Mouse (Mus musculus): ENCODE measurements around the gene Eef2k. TPM values are rescaled to one million over a fixed set of nuclear protein-coding genes. Genes with fewer than 3 reads are reported as not detected.
"Not testable (repeated sequence)": the region's sequence is repeated elsewhere in the genome, so short reads cannot be mapped to it uniquely, and the experiment has no call there.

Eef2k gene
- polyA plus RNA-seq, 1 experiment from 2014 or later, result 23.9 TPM

GRCm38 (mm10) chr7:120897054-120897453 is 54.4 kb downstream of the Eef2k start:
- Histone ChIP-seq H3K9ac (replicated peaks) (no peak overlapping the region), H3K4me3 (replicated peaks) (no peak overlapping the region), H3K4me2 (replicated peaks) (no peak overlapping the region), H3K4me1 (replicated peaks) (peaks cover 7% of the 10 kb centered on the region), H3K27me3 (no peaks in the 10 kb centered on the region), H3K27ac (no peak overlapping the region), H3K36me3 (peaks cover 30% of the 10 kb centered on the region), H3K9me3 (no peaks in the 10 kb centered on the region)
- 92% methylated on average over 7 of the region's 7 CpGs for WGBS
- ATAC-seq, result no peak

GRCm38 (mm10) chr7:120897711-120898335 is 55.2 kb downstream of the Eef2k start:
- 92% methylated on average over 9 of the region's 9 CpGs for WGBS
- Histone ChIP-seq H3K27ac (no peak overlapping the region), H3K9me3 (no peaks in the 10 kb centered on the region), H3K27me3 (no peaks in the 10 kb centered on the region), H3K4me2 (replicated peaks) (no peak overlapping the region), H3K4me3 (replicated peaks) (no peak overlapping the region), H3K36me3 (peaks cover 29% of the 10 kb centered on the region), H3K4me1 (replicated peaks) (peaks cover 9% of the 10 kb centered on the region), H3K9ac (replicated peaks) (no peak overlapping the region)
- ATAC-seq, result no peak

GRCm38 (mm10) chr7:120900191-120900590 is 57.6 kb downstream of the Eef2k start:
- H3K9me3 ChIP-seq, result no peaks in the 10 kb centered on the region
- no peaks in the 10 kb centered on the region for H3K27me3 ChIP-seq
- H3K4me3 ChIP-seq (replicated peaks), result no peak overlapping the region
- ATAC-seq, result no peak
- 57% methylated on average over 4 of the region's 4 CpGs for WGBS
- no peak overlapping the region for H3K4me2 ChIP-seq (replicated peaks)
- no peak overlapping the region for H3K27ac ChIP-seq
- H3K4me1 ChIP-seq (replicated peaks), result peaks cover 17% of the 10 kb centered on the region
- no peak overlapping the region for H3K9ac ChIP-seq (replicated peaks)
- H3K36me3 ChIP-seq, result peaks cover 25% of the 10 kb centered on the region

- no peak overlapping the region for H3K4me2 ChIP-seq (replicated peaks)
- peaks cover 17% of the 10 kb centered on the region for H3K4me1 ChIP-seq (replicated peaks)
- H3K9ac ChIP-seq (replicated peaks), result 0 out of 2 replicates have a peak overlapping the region, but pooled peaks have one; percentile 8
- peak overlapping the region; percentile 57 for H3K27ac ChIP-seq
- peaks cover 16% of the 10 kb centered on the region for H3K36me3 ChIP-seq
- H3K9me3 ChIP-seq, result no peaks in the 10 kb centered on the region
- no peak overlapping the region for H3K4me3 ChIP-seq (replicated peaks)
- no peaks in the 10 kb centered on the region for H3K27me3 ChIP-seq
- ATAC-seq, result no peak
- 55% methylated on average over 8 of the region's 8 CpGs for WGBS
Observed at GRCm38 (mm10) chr7:120901701-120902100, 59.1 kb downstream of the Eef2k start.

GRCm38 (mm10) chr7:120902931-120903330 is 60.3 kb downstream of the Eef2k start:
- Histone ChIP-seq H3K9me3 (no peaks in the 10 kb centered on the region), H3K27ac (peak overlapping the region; percentile 41), H3K9ac (replicated peaks) (no peak overlapping the region), H3K4me3 (replicated peaks) (no peak overlapping the region), H3K27me3 (no peaks in the 10 kb centered on the region), H3K36me3 (peaks cover 11% of the 10 kb centered on the region), H3K4me2 (replicated peaks) (no peak overlapping the region), H3K4me1 (replicated peaks) (peaks cover 17% of the 10 kb centered on the region)
- peak; percentile 58 for ATAC-seq
- 23% methylated on average over 3 of the region's 3 CpGs for WGBS

- not testable (repeated sequence) for H3K4me3 ChIP-seq (replicated peaks); ATAC-seq; H3K36me3 ChIP-seq; H3K9ac ChIP-seq (replicated peaks); H3K9me3 ChIP-seq; H3K4me1 ChIP-seq (replicated peaks); H3K27ac ChIP-seq; H3K4me2 ChIP-seq (replicated peaks); H3K27me3 ChIP-seq
- 65% methylated on average over 3 of the region's 3 CpGs for WGBS
Observed at GRCm38 (mm10) chr7:120910172-120910571, 67.5 kb downstream of the Eef2k start.

- H3K9me3 ChIP-seq; ATAC-seq; H3K4me1 ChIP-seq (replicated peaks); H3K27ac ChIP-seq; H3K9ac ChIP-seq (replicated peaks); H3K27me3 ChIP-seq; H3K36me3 ChIP-seq; H3K4me3 ChIP-seq (replicated peaks); H3K4me2 ChIP-seq (replicated peaks): not testable (repeated sequence)
- 91% methylated on average over 6 of the region's 6 CpGs for WGBS
Observed at GRCm38 (mm10) chr7:120911268-120911667, 68.6 kb downstream of the Eef2k start.

GRCm38 (mm10) chr7:120913332-120913731 is 70.7 kb downstream of the Eef2k start:
- H3K9ac ChIP-seq (replicated peaks), result no peak overlapping the region
- H3K27me3 ChIP-seq, result no peaks in the 10 kb centered on the region
- H3K4me1 ChIP-seq (replicated peaks), result peaks cover 2% of the 10 kb centered on the region; the same call in 1 of the 2 replicates
- no peak overlapping the region for H3K4me3 ChIP-seq (replicated peaks)
- no peak overlapping the region for H3K4me2 ChIP-seq (replicated peaks)
- WGBS, result 35% methylated on average over 1 of the region's 1 CpGs
- no peaks in the 10 kb centered on the region for H3K9me3 ChIP-seq
- ATAC-seq, result no peak
- no peak overlapping the region for H3K27ac ChIP-seq
- no peaks in the 10 kb centered on the region for H3K36me3 ChIP-seq

- Histone ChIP-seq H3K9me3 (no peaks in the 10 kb centered on the region), H3K4me2 (replicated peaks) (no peak overlapping the region), H3K9ac (replicated peaks) (no peak overlapping the region), H3K27me3 (no peaks in the 10 kb centered on the region), H3K4me1 (replicated peaks) (peaks cover 19% of the 10 kb centered on the region), H3K27ac (no peak overlapping the region), H3K4me3 (replicated peaks) (no peak overlapping the region), H3K36me3 (no peaks in the 10 kb centered on the region)
- WGBS, result 20% methylated on average over 11 of the region's 11 CpGs
- ATAC-seq, result no peak
Observed at GRCm38 (mm10) chr7:120916262-120916875, 73.7 kb downstream of the Eef2k start.

- Histone ChIP-seq H3K36me3 (no peaks in the 10 kb centered on the region), H3K4me2 (replicated peaks) (peak overlapping the region; percentile 33; the same call in 1 of the 2 replicates), H3K27ac (no peak overlapping the region), H3K4me1 (replicated peaks) (peaks cover 19% of the 10 kb centered on the region), H3K9me3 (no peaks in the 10 kb centered on the region), H3K9ac (replicated peaks) (no peak overlapping the region), H3K4me3 (replicated peaks) (peak overlapping the region; percentile 97), H3K27me3 (no peaks in the 10 kb centered on the region)
- WGBS, result 8% methylated on average over 12 of the region's 12 CpGs
- no peak for ATAC-seq
Observed at GRCm38 (mm10) chr7:120917279-120917591, 74.6 kb downstream of the Eef2k start.

- 0 out of 2 replicates have a peak, but pooled peaks cover 3% of the 10 kb centered on the region for H3K36me3 ChIP-seq
- H3K27me3 ChIP-seq, result no peaks in the 10 kb centered on the region
- no peaks in the 10 kb centered on the region for H3K9me3 ChIP-seq
- H3K4me3 ChIP-seq (replicated peaks), result peak within 1 kb of the TSS; percentile 97
- peak within 1 kb of the TSS; percentile 82 for H3K27ac ChIP-seq
- peak; percentile 95 for ATAC-seq
- H3K9ac ChIP-seq (replicated peaks), result peak within 1 kb of the TSS; percentile 91
- peak within 1 kb of the TSS; percentile 69 for H3K4me2 ChIP-seq (replicated peaks)
- H3K4me1 ChIP-seq (replicated peaks), result peaks cover 19% of the 10 kb centered on the region
- WGBS, result under 1% methylated on average over 96 of the region's 102 CpGs
Observed at GRCm38 (mm10) chr7:120917592-120918461, 75.2 kb downstream of the Eef2k start, which contains the start of gene Polr3e. Gene Polr3e (plus strand): TSS chr7:120917744.

GRCm38 (mm10) chr7:120918526-120918962 is 75.9 kb downstream of the Eef2k start:
- Histone ChIP-seq H3K4me3 (replicated peaks) (peak overlapping the region; percentile 97), H3K27me3 (no peaks in the 10 kb centered on the region), H3K9me3 (no peaks in the 10 kb centered on the region), H3K9ac (replicated peaks) (peak overlapping the region; percentile 91), H3K27ac (peak overlapping the region; percentile 82), H3K4me1 (replicated peaks) (peaks cover 19% of the 10 kb centered on the region), H3K36me3 (0 out of 2 replicates have a peak, but pooled peaks cover 6% of the 10 kb centered on the region), H3K4me2 (replicated peaks) (peak overlapping the region; percentile 69)
- peak; percentile 51 for ATAC-seq
- WGBS, result 7% methylated on average over 10 of the region's 10 CpGs
